Mouse (Mus musculus) kidney, adult 2 months (tissue): ENCODE results near the gene Atg10.

Experiments
- CTCF ChIP-seq: fragments of 200-500 bp; conservative IDR thresholded peaks from 2 replicates; pipeline ENCODE4 v1.5.1; 2011; ENCODE audit warnings: low read depth, mild to moderate bottlenecking, control low read depth, low read length, moderate library complexity, mixed read lengths; ENCODE audit not compliant: insufficient read depth, insufficient read length
- POLR2A ChIP-seq: fragments of 200-500 bp; IDR thresholded peaks from one replicate; pipeline ENCODE4 v1.6.1; 2011; ENCODE audit warnings: low read depth, low read length, control low read depth

- TF ChIP-seq POLR2A (no peak), CTCF (no peak)
Measured at GRCm38 (mm10) chr13:91252406-91252805, 28.6 kb upstream of the Atg10 start.
